Mouse (Mus musculus): Measurements from ENCODE around the gene Gm2564. TPM values are rescaled to one million over a fixed set of nuclear protein-coding genes. Genes with fewer than 3 reads are reported as not detected.

Gm2564 gene
- polyA plus RNA-seq, 1 experiment from 2014 or later = 0.60 TPM

Other genes starting within 250 kb of the Gm2564 start
- gene Gm21586, start 190.3 kb upstream of the Gm2564 start, polyA plus RNA-seq (2014; fragmentation: Nextera tagmentation; extraction: Ambion mirVana) = not detected in 2 replicates
- gene Gm2163, start 163.0 kb upstream of the Gm2564 start, polyA plus RNA-seq (2014; fragmentation: Nextera tagmentation; extraction: Ambion mirVana) = 0.08 and 0.24 TPM in 2 replicates
- not detected in 2 replicates for gene Fam205a2, start 101.5 kb upstream of the Gm2564 start, polyA plus RNA-seq (2014; fragmentation: Nextera tagmentation; extraction: Ambion mirVana)
- gene Gm10591, start 17.5 kb upstream of the Gm2564 start, polyA plus RNA-seq (2014; fragmentation: Nextera tagmentation; extraction: Ambion mirVana) = 2.3 TPM in 1 of 2 replicates, not detected in the other
- gene Ccl27b, start 25.5 kb downstream of the Gm2564 start, polyA plus RNA-seq (2014; fragmentation: Nextera tagmentation; extraction: Ambion mirVana) = not detected in 2 replicates
- 0.17 and 0.21 TPM in 2 replicates for gene Il11ra2, start 32.2 kb downstream of the Gm2564 start, polyA plus RNA-seq (2014; fragmentation: Nextera tagmentation; extraction: Ambion mirVana)
- gene 4930578G10Rik, start 105.8 kb downstream of the Gm2564 start, polyA plus RNA-seq (2014; fragmentation: Nextera tagmentation; extraction: Ambion mirVana) = not detected in 2 replicates
- not detected in 2 replicates for gene Ccl19, start 126.9 kb downstream of the Gm2564 start, polyA plus RNA-seq (2014; fragmentation: Nextera tagmentation; extraction: Ambion mirVana)
- gene Ccl21a, start 144.3 kb downstream of the Gm2564 start, polyA plus RNA-seq (2014; fragmentation: Nextera tagmentation; extraction: Ambion mirVana) = 75.0 and 101 TPM in 2 replicates
- 0.05 TPM in 1 of 2 replicates, not detected in the other for gene Fam205a1, start 224.2 kb downstream of the Gm2564 start, polyA plus RNA-seq (2014; fragmentation: Nextera tagmentation; extraction: Ambion mirVana)
- 0.15 TPM in 1 of 2 replicates, not detected in the other for gene Gm12394, start 227.1 kb downstream of the Gm2564 start, polyA plus RNA-seq (2014; fragmentation: Nextera tagmentation; extraction: Ambion mirVana)
- gene Fam205c, start 244.5 kb downstream of the Gm2564 start, polyA plus RNA-seq (2014; fragmentation: Nextera tagmentation; extraction: Ambion mirVana) = 0.28 and 1.4 TPM in 2 replicates